Mouse (Mus musculus) heart, postnatal 0 days (tissue): Measurements from ENCODE around the gene B3gnt7. TPM values are rescaled to one million over a fixed set of nuclear protein-coding genes. Genes with fewer than 3 reads are reported as not detected.

ENCODE experiments used
- ATAC-seq: fragments of 200-750 bp; cut with Nextera tagmentation; 2 replicates; pipeline ENCODE4 v1.8.0; 2017; ENCODE audit warnings: low read depth, moderate number of reproducible peaks, moderate library complexity; ENCODE audit not compliant: insufficient read depth
- DNase-seq: peaks from one replicate; pipeline ENCODE4 v3.0.0-alpha.2; 2016; ENCODE audit warnings: low spot score
- H3K27ac ChIP-seq: fragments of 300-500 bp; sonication (generic); 2 replicates; pipeline ENCODE4 v1.5.1; 2014; ENCODE audit warnings: low read depth, mild to moderate bottlenecking
- H3K27me3 ChIP-seq: fragments of 300-500 bp; sonication (generic); 2 replicates; pipeline ENCODE4 v1.6.1; 2014; ENCODE audit warnings: low read length, mixed read lengths; ENCODE audit not compliant: control insufficient read depth, insufficient read depth
- H3K36me3 ChIP-seq: fragments of 300-500 bp; sonication (generic); replicated peaks from 2 replicates; pipeline ENCODE4 v1.6.1; 2014; ENCODE audit warnings: low read length, mixed read lengths; ENCODE audit not compliant: control insufficient read depth, insufficient read depth
- H3K4me1 ChIP-seq: fragments of 300-500 bp; sonication (generic); 2 replicates; pipeline ENCODE4 v1.6.1; 2014; ENCODE audit warnings: antibody characterized with exemption; ENCODE audit not compliant: control insufficient read depth, insufficient read depth
- H3K4me2 ChIP-seq: fragments of 300-500 bp; sonication (generic); 2 replicates; pipeline ENCODE4 v1.6.1; 2014; ENCODE audit warnings: low read depth, mild to moderate bottlenecking, low read length, moderate library complexity
- H3K4me3 ChIP-seq: fragments of 300-500 bp; sonication (generic); 2 replicates; pipeline ENCODE4 v1.5.1; 2014; ENCODE audit warnings: low read depth, low read length
- H3K9ac ChIP-seq: fragments of 300-500 bp; sonication (generic); replicated peaks from 2 replicates; pipeline ENCODE4 v1.6.1; 2014; ENCODE audit warnings: low read depth, low read length, mixed read lengths
- H3K9me3 ChIP-seq: fragments of 300-500 bp; sonication (generic); replicated peaks from 2 replicates; pipeline ENCODE4 v1.6.1; 2016; ENCODE audit warnings: low read length; ENCODE audit not compliant: control insufficient read depth
- CTCF ChIP-seq: IDR thresholded peaks from 2 replicates; pipeline ENCODE4 v1.5.1; 2016; ENCODE audit warnings: antibody characterized with exemption, control low read depth, low read depth
- EP300 ChIP-seq: IDR thresholded peaks from 2 replicates; pipeline ENCODE4 v1.6.1; 2016; ENCODE audit warnings: antibody characterized with exemption, low read depth
- WGBS: fragments of 180-500 bp; shearing (Covaris S2); extraction: QIAGEN DNeasy Blood & Tissue Kit; methylation state at CpG from one replicate; pipeline ENCODE4 v1.1.7; 2014; 5-methylcytosine and 5-hydroxymethylcytosine counted together
- polyA plus RNA-seq: library from polyadenylated mRNA; unstranded; fragments of >200 nt; fragmentation: Nextera tagmentation; extraction: Ambion mirVana; gene quantifications from 2 replicates; pipeline ENCODE4 v1.2.1, GENCODE M21; 2015
- total RNA-seq: library from RNA; depleted of rRNA; stranded (reverse); fragments of >200 nt; gene quantifications from 2 replicates; pipeline ENCODE4 v1.2.3, GENCODE M21; 2014; ENCODE audit warnings: low replicate concordance; rRNA removed

B3gnt7 gene
- total RNA-seq (0.69 and 1.4 TPM in 2 replicates), polyA plus RNA-seq (0.49 and 0.71 TPM in 2 replicates)

DNA sequence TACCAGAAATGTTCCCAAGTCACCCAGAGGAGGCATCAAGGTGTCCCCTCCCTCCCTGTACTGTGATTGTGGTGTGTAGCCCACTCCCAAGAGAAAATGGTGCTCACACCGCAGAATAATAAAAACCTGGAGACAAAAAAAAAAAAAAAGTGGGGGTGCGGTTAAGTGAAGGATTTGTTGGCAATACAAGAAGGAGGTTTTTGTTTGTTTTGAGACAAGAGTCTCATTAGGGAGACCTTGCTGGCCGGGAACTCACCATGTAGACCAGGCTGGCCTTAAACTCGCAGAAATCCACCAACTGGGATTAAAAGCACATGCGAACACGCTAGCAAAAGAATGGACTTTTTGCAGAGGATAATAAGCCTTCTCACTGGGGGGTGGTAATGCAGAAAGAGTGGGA is at the start of gene B3gnt7:
B3gnt7 (plus strand) TSS at position 301 of the 400 bp plus-strand sequence.
- Histone ChIP-seq H3K27ac (no peak within 1 kb of the TSS), H3K4me2 (peak within 1 kb of the TSS; percentile 80), H3K4me1 (no peaks in the 10 kb centered on the region), H3K4me3 (peak within 1 kb of the TSS; percentile 47), H3K9me3 (no peaks in the 10 kb centered on the region), H3K36me3 (no peaks in the 10 kb centered on the region), H3K9ac (no peak within 1 kb of the TSS; the same call in 1 of the 2 replicates), H3K27me3 (peaks cover 42% of the 10 kb centered on the region)
- ATAC-seq: no peak
- DNase-seq: no peak
- WGBS: 49% methylated on average over 6 of the region's 6 CpGs
- TF ChIP-seq EP300: no peak

DNA sequence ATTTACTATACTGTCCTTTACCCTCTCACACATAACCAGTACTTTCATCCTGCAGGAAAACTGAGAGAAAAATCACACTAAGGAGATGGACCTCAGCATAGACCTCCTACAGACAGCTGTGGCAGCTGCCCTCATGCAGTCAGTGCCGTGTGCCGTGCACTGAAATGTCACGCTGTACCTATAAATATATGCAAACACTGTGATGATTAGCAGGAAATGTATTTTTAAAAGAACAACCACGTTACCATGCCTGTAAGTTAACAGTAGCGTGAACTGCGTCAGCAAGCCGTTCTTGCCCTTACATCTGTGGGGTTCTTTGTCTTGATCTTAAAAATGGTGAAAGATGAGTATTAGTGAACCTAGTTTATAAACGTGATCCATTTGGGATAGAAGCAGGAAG is 49.2 kb upstream of the B3gnt7 start:
- Histone ChIP-seq H3K9ac (no peak overlapping the region), H3K27me3 (no peaks in the 10 kb centered on the region), H3K27ac (no peak overlapping the region), H3K4me2 (no peak overlapping the region), H3K4me3 (no peak overlapping the region), H3K9me3 (no peaks in the 10 kb centered on the region), H3K4me1 (no peaks in the 10 kb centered on the region), H3K36me3 (no peaks in the 10 kb centered on the region)
- no peak for TF ChIP-seq EP300
- TF ChIP-seq CTCF: no peak
- DNase-seq: no peak
- WGBS: 74% methylated on average over 8 of the region's 8 CpGs
- no peak for ATAC-seq

DNA sequence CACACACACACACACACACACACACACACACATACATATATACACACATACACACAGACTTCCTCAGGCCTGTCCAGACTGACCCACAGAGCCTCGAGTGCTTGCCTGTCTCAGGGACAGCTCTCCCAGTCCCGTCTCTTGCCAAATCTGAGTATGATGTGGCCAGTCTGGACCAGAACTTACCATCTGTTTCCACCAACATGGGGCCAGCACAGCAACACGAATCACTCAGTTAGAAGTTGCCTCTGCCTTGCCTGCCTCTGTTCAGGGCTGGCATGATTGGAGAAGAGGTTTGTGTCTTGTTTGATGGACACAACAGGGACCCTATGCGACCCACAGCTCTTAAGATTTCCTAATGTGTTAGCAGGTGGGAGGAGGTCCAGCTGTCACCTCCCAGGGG is 46.3 kb upstream of the B3gnt7 start:
- Histone ChIP-seq H3K36me3 (no peaks in the 10 kb centered on the region), H3K27me3 (no peaks in the 10 kb centered on the region), H3K4me3 (no peak overlapping the region), H3K4me2 (no peak overlapping the region), H3K9me3 (no peaks in the 10 kb centered on the region), H3K9ac (no peak overlapping the region), H3K27ac (no peak overlapping the region), H3K4me1 (no peaks in the 10 kb centered on the region)
- no peak for DNase-seq
- TF ChIP-seq EP300: no peak
- TF ChIP-seq CTCF: no peak
- ATAC-seq: no peak
- 55% methylated on average over 4 of the region's 4 CpGs for WGBS

DNA sequence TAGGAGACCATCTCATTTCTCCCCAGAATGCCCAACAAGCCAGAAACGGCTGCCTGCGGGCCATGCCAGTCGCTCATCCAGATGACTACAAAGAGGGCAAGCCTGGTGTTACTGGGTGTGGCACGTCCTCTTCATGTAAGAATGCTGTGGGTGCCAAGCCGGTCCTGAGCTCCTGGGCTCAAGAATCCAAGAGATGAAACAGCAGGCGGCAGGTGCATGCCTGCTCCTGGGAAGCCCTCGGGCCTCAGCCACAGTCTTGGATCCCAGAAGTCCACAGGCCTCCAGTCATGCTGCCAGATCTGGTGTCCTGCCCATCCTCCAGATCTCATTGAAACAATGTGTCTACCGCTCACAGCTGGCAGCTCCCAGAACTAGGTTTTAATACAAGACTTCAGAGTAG is 45.4 kb upstream of the B3gnt7 start:
- DNase-seq (no peak), ATAC-seq (no peak)
- 81% methylated on average over 8 of the region's 8 CpGs for WGBS

DNA sequence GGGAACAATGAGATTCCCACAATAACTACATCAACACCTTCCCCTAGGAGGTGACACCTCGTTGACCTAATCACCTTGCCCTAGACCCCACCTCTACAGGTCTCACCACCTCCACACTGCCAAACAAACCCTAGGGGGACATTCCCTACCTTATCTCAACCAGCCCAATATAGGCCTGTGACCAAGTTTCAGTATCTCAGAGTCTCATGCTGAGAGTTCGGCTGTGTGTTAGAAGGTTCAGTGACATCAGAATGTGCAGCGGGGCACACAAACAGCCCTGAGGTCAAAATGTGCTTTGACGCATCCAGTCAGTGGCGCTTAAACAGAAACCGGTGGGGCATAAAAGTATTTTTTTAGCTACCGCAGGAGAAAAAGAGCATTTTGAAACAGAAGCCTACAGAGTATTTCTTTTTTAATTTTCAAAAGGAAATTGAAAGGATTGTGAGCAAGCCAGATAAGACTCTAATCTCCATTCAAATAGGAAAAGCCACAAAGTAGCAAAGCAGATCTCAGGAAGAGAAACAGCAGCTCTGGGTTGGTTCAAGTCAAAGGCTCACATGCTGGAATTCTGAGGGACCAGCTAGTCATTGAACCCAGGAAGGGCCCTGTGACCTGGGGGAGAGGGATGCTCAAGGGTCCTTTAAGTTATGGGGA is 44.3 kb upstream of the B3gnt7 start:
- ATAC-seq (no peak), DNase-seq (no peak)
- Histone ChIP-seq H3K4me3 (no peak overlapping the region), H3K4me1 (no peaks in the 10 kb centered on the region), H3K27me3 (no peaks in the 10 kb centered on the region), H3K4me2 (no peak overlapping the region), H3K9me3 (no peaks in the 10 kb centered on the region), H3K27ac (no peak overlapping the region), H3K36me3 (no peaks in the 10 kb centered on the region), H3K9ac (no peak overlapping the region)
- TF ChIP-seq CTCF: no peak
- no peak for TF ChIP-seq EP300
- WGBS: 45% methylated on average over 7 of the region's 7 CpGs

More for the DNA sequence above, 45.4 kb upstream of the B3gnt7 start:
- Histone ChIP-seq H3K4me1 (no peaks in the 10 kb centered on the region), H3K9ac (no peak overlapping the region), H3K36me3 (no peaks in the 10 kb centered on the region), H3K9me3 (no peaks in the 10 kb centered on the region), H3K27me3 (no peaks in the 10 kb centered on the region), H3K27ac (no peak overlapping the region), H3K4me2 (no peak overlapping the region), H3K4me3 (no peak overlapping the region)
- TF ChIP-seq EP300: no peak
- no peak for TF ChIP-seq CTCF
